Mouse (Mus musculus): ENCODE results near the gene Sergef.
A peak's percentile ranks its signal among the peaks of the same experiment; 100 is the strongest.

Gene Sergef

DNA sequence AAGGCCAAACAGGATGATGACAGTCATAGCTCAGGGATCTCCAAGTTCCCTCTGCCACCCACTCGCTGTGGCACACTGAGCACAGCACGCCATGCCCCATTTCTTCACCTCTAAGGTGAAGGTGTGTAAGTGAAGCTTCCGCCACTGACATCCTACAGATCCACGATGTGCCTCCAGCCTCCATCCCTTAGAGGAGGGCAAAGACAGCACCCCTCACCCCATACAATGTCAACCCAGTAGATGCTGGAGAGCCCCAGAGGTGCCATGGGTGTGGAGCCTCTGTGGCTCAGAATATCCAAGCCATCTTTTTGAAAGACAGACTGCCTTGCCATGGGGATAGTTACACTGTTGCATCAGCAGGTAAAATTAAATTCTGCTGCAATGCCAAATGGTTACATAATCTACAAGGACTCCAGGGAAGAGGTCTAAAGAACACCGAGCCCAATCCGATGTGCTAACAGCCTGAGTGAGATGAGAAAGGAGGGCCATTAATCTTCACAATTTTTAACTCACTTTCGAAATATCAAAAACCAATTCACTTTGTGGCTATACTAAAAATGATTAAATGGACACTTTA, 23.1 kb downstream of the Sergef start:
- no peak for DNase-seq (ENCODE audit: low read depth)

DNA sequence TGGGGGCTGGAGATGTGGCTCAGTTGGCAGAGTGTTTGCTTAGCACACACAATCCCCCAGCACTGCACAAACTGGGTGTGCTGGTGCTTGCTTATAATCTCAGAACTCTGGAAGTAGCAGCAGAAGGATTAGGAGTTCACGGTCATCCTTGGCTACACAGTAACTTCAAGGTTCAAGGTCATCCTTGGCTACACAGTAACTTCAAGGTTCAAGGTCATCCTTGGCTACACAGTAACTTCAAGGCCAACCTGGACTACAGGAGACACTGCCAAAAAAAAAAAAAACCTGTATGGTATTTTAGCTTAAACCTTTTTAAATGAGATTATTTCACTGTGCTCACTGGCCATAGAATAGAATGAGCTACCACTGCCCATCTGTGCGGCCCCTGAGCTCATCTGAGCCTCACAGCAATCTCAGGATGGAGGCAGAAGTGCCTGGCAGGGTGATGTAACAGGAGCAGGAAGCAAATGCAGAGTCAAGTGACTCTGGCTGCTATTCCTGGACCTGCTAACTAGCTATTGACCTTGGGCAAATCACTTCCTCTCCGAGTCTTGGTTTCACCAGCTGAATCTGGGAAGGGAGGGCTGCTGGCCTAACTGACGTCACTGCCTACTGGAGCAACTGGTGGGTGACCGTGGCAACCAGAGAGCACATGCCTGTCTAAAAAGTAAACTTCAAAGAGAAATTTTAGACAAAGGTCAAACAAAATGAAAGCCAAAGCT, 24.2 kb downstream of the Sergef start:
- DNase-seq (ENCODE audit: low read depth): no peak

DNA sequence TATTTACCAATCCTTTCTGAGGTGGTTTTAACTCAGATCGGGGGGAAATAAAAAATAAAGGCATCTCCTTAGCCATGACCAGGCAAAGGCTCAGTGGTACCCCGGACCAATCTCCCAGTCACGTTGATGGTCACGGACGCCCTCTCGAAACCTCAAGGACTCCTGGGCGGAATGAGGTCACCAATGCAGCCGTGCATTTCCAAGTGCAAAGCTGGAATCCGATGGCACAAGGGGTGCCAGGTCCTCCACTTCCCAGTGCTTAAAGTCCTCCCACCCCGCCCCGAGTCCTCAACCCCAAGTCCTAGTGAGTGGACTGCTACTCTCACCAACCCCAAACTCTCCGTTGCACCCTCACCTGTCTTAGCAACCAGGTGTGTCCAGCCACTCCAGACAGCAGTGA, 25.3 kb downstream of the Sergef start:
- no peak for DNase-seq (ENCODE audit: low read depth)

DNA sequence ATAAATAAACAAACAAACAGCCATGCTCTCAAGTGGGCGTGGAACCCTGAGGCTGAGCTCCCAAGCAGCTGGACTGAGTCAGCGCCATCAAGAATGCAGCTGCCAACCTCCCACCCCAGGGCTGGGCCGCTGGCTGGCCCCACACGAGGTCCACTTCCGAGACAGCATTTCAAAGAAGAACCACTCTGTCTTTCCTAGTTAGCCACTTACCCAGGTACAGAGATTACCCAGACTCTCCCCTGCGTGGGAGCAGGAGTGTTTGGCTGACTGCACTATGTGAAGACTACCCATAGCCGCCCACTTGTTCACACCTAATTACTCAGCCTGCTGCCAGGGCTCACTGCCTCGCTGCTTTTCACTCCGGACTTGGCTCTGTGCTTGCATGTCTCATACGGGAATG, 26.5 kb downstream of the Sergef start:
- DNase-seq (ENCODE audit: low read depth): peak; percentile 29

DNA sequence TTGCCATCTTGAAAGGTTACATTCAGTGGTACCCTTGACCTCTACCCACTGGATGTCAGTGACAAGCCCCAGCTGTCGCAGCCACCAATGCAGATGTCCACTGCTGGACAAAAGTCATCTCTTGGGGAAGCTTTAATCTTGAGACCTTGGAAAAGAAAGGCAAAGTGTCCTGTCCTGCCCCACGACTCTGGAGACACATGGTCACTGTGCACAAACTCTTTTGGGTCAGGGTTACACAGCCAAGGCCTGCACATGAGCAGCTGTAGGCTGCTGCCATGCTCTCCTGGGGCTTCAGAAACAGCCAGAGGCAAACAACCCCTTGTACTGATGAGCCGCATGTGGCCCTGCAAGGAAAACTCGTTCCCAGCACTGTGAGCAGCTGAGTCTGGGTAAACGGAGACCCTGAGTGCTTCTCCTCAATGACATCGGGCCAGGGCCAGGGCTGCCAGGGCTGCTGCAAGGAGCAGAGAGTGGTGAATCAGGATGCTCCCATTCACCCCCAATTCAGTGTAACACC, 27.1 kb downstream of the Sergef start:
- DNase-seq (ENCODE audit: low read depth): no peak

DNA sequence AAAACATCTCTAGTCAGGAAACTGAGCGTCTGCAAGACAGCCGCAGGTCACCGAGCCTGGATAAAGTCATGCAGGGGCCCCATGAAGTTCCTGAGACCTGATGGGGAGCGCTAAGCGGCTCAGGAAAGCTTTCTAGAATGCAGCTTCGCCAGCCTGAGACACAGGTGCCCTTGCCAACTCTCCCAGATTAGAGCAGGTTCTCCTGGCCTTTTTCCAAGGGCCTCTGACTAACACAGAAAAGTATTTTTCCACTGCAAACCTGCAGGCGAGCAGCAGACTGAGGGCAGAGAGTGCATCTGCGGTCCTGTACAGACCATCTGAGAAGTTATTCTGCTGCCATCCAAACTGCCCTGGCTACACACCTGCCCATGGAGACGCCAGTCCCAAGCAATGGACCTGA, 27.6 kb downstream of the Sergef start:
- peak; percentile 60 for DNase-seq (ENCODE audit: low read depth)

DNA sequence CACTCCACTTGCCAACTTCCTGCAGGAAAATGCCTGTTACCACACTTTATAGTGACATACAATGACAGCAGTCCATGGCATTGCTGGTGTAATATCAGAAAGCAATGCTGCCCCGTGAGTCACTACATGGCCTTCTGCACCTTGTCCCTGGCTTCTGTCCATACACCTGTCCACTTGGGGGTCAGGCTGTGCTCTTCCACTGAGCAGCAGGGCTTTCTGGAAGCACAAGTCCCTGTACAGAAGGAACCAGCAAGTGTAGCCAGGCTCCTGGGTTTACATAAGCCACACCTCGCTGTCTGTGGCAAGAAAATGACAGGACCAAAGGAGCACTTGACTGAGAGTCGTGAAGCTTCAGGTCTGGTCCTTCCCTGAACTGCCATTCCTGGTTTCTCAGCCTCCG, 30.3 kb downstream of the Sergef start:
- DNase-seq (ENCODE audit: low read depth): no peak

DNA sequence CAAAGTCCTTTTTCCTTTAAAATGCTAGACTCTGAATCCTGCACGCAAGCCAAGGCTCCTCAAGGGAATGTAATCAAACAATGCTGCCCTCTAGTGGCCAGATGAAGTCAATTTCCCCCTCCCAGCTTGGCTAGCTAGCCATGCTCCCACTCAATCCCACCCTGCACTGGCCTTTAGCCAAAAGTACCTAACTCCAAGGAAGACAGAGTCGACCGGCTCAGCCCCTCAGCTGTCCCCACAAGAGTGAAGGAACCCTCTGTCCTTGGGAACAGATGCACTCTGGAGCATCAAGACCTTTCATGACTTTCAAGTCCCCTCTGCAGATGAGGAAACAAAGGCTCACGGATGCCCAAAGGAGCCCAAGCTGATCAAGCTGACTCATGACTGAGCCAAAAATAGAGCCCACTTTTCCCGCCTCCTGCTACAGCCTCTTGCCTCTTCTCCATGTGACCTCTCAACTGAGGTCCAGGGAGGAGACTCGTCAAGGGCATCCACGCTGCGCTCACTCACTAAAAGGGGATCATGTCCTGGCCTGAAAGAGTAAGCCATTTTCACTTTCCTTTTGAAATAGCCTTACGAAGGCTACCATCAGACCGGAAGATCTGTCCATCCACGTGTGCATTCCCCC, 32.1 kb downstream of the Sergef start:
- peak; percentile 86 for DNase-seq (ENCODE audit: low read depth)

DNA sequence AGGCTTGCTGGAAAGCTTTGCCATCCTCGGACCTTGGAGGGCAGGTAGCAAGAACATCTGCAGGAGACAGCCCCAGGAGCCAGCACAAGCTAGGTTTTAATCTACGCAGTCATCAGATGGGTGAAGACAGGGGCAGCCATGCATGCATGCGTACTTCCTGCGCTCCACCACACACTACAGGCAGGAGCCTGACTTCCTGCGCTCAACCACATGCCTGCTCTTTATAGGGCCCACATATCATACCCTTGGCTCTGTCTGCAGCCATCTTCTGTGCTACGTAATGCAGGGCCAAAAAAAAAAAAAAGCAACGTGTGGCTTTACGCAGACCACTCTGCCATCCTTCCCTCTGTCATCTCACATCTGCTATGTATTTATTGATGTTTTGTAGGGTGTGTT, 32.6 kb downstream of the Sergef start:
- no peak for DNase-seq (ENCODE audit: low read depth)

DNA sequence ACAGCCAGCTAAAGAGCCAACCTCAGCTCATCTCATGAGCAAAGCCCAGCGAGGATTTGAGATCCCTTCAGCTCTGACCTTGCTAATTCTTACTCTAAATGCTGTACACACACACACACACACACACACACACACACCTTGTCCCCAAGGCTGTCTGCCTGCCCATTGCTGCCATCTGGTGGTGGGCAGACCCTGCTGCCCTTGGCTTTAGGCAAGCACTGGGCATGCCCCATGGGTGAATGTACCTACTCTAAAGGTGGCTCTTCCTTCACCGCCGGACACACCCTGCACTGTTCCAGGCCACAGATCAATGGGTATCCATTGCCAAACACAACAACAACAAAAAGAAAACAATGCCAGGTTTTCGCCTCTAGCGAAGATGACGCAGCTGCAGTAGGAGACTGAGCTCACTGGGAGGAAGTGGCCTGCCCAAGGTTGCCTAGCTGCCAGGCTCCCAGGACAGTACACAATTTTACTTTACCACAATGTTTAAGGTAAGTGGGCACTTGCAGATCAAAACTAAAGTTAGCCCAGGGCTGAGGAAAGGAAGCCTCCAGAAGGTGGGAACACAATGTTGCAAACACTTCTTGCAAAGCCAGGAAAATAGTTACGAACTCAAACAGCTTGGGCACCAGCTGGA, 33.1 kb downstream of the Sergef start:
- peak; percentile 84 for DNase-seq (ENCODE audit: low read depth)

DNA sequence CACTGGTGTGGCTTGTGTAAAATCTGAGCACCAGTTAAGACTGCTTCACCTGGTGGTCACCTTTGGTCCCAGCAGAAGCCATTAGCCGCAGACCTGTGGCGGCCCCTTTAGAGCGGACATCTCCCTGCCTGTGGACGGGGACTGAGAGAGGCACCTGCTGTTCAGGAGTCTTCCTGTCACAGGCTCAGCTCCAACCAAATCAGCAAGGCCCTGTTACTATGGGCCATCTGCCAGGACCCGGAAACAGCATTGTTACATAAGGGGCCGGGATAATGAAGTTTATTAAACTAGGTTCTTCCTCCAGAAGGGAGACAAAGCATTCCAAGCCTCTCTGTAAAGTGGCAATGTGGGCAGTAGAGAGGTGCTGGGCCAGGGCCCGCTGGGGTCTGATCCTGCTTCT, 36.6 kb downstream of the Sergef start:
- DNase-seq (ENCODE audit: low read depth): no peak

DNA sequence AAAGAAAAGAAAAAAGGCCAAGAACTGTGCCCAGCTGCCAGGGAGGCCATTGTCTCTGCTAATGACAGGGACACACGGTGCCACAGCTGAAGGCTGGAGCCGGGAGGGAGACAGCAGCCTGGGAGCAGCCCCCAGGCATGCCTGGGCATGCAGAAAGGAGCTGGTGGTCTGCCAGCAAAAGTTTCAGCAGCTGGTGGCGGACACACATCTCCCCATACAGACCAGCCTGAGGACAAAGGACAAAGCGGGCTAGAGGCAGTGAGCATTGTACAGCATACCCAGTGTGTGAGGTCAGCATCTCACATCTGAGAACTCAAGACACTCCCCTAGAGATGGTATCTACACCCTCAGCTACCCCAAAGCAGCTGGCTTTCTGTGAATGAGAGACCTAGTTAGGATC, 37.5 kb downstream of the Sergef start:
- DNase-seq (ENCODE audit: low read depth): peak; percentile 45

DNA sequence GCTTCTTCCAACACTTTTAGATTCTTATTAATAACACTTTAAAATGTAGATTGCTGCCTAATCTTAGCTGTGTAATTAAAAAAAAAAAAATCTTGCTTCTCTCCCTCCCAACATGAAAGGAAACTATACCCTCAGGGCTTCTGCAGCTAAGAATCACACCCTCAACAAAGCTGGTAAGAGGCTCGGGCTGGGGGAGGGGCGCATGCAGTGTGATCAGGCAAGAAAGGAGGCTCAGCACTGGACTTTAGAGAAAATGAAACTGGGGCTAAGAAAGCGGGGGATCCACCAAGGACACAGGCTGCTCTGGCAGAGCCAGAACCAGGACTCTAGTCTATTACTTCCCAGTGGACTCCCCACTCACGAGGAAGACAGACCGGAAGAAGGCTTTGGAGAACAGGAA, 38.5 kb downstream of the Sergef start:
- DNase-seq (ENCODE audit: low read depth): no peak

DNA sequence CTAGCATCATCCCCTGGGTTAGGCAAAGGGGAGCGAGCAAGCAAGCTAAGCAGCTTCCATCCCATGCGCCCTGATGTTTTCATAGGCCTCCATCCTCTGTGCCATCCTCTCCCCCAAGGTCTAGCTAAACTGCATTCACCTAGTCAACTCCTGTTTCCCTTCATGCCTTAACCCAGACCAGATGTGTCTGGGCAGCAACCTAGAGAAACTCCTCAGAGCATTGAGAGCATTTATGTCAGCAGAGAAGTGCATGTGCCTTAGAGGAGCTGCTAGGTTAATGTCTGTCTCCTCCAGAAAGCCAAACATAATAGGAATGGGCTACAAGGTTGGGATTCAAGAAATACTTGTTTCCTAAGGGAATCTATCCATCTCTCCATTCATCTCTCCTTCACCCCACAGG, 42.6 kb downstream of the Sergef start:
- DNase-seq (ENCODE audit: low read depth): no peak

DNA sequence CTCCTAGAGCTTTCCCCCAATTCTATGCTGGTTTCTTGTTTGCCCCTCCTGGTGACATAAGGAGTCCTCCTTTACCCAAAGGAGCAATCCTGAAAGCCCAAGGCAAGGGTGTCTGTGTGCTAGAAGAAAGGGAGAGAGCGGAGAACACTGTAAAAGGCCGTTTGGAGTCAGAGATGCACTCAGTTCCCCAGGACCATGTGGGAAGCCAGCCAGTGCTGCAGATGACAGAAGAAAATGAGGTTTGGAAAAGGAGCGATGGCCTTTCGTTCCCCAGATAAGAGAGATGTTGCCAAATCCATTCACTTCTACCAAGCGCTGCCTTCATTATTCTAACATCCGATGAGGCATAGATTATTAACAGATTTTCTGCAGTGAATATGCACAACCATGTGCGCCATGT, 48.1 kb downstream of the Sergef start:
- DNase-seq (ENCODE audit: low read depth): no peak

DNA sequence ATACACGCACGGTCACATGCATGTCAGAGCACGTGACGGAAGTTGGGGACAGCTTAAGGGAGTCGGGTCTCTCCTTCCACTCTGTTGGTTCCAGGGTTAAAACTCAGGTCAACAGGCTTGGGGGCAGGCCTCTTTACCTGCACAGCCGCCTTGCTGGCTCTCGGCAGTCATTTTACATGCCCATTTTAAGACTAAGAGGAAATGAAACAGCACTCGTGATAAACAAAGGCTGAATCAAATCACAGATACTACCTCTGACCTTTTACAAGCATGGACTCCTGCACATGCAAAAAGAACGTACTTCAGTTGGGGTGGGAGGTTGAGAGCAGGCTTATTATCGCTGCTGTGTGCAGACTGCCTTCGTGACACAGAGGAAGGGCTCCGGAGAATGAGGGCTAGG, 50.4 kb downstream of the Sergef start:
- DNase-seq (ENCODE audit: low read depth): no peak

DNA sequence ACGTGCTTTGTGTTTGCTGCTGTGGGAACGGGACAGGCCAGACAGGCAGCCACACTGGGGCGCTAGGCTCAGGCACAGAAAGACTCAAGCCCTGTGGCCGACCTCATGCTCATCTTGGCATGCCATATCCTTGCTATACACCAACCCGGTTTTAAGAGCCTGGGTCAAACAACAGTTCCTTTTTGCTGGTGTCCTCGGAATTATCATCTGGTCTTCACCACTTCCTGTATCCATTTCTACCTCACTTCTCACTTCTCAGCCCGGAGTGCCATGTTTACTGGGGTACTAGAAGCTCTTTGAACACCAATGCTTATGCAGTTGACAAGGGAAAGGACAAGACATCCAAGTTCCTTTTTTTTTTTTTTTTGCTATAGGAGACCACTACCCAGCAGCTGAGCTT, 51.6 kb downstream of the Sergef start:
- no peak for DNase-seq (ENCODE audit: low read depth)

DNA sequence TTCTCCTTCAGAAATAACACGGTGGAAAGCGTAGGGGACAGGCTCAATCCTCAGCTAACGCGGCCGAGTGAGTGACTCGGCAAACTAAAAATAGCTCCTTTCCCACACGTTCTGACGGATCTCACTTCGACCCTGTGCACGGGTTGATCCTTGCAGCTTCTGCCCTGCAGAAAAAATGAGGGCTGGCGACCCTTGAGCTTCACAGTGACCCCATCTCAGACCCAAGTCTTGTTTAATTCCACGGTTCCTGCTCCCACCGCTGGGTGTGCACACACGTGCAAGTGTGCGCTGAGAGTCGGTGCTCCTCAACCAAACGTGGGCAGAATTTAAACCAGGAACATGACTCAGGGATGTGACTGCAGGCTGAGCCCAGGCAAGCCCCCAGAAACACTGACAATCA, 52.1 kb downstream of the Sergef start:
- DNase-seq (ENCODE audit: low read depth): no peak

DNA sequence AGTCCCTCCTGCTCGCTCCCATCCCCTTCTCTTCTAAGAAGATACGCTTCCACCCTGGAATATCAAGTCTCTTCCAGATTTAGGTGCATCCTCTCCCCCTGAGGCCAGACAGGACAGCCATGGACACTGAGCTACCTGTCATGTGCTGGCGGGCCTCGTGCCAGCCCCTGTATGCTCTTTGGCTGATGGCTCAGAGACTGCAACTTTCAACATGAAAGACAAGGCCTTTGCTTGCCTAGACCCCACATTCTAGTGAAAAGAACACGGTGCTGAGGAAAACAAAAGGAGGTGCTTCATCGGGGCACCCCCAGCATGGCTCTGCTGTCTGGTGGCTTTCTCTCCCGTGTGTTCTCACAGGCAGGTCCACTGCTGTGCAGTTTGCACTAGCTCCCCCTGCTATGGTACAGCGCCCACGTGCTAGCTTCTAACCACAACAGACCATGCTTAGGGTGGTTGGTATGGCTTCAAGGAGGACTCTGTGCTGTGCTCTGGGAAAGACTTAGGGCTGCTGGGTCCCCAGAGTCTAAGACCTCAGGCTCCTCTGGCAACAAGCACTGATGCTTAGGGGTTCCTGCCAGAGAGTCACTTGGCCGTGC, 52.9 kb downstream of the Sergef start:
- no peak for DNase-seq (ENCODE audit: low read depth)

DNA sequence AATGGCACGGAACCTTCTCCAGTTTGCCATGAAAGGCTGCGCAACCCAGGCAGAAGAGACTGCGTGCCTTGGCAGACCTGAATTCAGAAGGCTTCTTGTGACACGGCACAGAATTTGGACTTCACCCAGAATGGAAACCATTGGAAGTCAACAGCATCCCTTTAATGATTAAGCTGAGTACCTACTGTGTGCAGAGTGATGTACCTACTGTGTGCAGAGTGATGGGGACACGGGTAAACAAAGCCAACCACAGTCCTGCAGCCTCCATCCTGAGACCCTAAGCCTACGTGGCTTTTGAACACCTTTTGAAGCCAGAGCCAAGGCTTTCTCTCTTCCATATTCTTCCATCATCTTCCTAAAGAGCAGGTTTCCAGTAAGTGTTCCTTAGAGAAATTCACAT, 56.9 kb downstream of the Sergef start:
- DNase-seq (ENCODE audit: low read depth): no peak

DNA sequence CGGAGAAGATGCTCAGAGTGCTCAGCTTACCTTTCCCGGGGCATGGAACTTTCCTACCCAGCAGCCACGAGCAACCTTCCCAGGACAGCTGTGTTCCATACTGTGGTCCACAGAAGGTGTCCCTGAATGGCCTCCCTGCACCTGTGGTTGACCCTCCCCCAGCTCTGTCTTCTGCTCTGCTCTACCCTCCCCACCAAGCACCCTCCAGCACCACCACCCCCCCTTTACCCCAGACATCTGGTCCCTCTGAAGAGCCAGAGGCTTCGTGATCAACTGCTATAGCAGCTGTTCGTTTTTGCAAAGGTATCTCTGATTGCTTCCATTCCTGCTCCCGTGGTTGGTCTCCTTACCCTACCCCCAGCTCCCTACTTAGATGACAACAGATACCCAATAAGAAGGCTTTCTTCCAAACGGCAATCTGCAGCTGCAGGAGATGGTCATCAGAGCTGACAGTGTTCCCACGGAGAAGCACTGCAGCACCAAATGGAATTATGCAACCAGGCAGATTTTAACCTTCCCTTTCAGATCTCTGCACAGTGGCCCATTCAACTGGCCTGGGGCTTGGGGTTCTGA, 58.2 kb downstream of the Sergef start:
- DNase-seq (ENCODE audit: low read depth): no peak

DNA sequence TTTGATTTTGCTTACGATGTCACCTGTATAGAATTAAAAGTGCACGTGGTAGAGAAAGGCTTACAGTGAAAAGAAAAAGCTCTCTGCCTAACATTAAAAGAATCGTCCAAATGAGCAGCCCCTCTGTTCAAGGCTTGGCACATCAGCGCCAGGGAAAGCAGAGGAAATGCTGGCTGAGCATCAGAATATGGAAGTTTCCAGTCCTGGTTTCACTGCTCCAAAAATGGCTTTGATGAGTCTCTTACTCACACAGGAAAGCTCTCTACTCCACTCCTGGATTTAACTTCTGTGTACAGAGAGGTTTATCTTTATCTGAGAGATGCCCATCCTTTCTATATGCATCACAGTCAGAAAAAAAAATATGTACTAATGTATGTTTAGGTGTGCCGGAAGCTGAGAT, 61.5 kb downstream of the Sergef start:
- DNase-seq (ENCODE audit: low read depth): no peak

All from NIH3T3 (cell line).